Mouse (Mus musculus): ENCODE data around the gene Adipor2. TPM values are rescaled to one million over a fixed set of nuclear protein-coding genes. Genes with fewer than 3 reads are reported as not detected.

The Adipor2 gene
- total and polyA plus RNA-seq, 3 experiments: 57.0 to 63.6 (median 62.7) TPM

GRCm38 (mm10) chr6:119404854-119405253 lies 12.7 kb downstream of the Adipor2 start:
- H3K27ac ChIP-seq: no peak overlapping the region
- no peak overlapping the region for H3K9ac ChIP-seq (ENCODE audit: low read depth, low read length)
- H3K36me3 ChIP-seq (ENCODE audit: control insufficient read depth, insufficient read depth, low read length): peaks cover 14% of the 10 kb centered on the region
- 93% methylated on average over 4 of the region's 4 CpGs for WGBS
- DNase-seq: no peak
- no peak overlapping the region for H3K4me3 ChIP-seq
- TF ChIP-seq POLR2A (IDR thresholded peaks at IDR 0.05; ENCODE audit: insufficient read depth, low read depth, low read length) (no peak), CTCF (IDR thresholded peaks at IDR 0.05) (no peak), EP300 (IDR thresholded peaks at IDR 0.05; ENCODE audit: insufficient read depth, low read depth, low read length) (no peak)
- intact Hi-C loops (cut with DNase I): no loop called here
- no peaks in the 10 kb centered on the region for H3K27me3 ChIP-seq (ENCODE audit: control insufficient read depth, insufficient read depth, low read length)
- H3K4me1 ChIP-seq (ENCODE audit: control insufficient read depth, insufficient read depth, low read length): peaks cover 7% of the 10 kb centered on the region
- no peaks in the 10 kb centered on the region; the same call in 1 of the 2 replicates for H3K79me2 ChIP-seq (replicated peaks; ENCODE audit: control insufficient read depth, insufficient read depth, low read length)

- 80% methylated on average over 3 of the region's 3 CpGs for WGBS
- Histone ChIP-seq H3K4me1 (ENCODE audit: control insufficient read depth, insufficient read depth, low read length) (peaks cover 4% of the 10 kb centered on the region), H3K79me2 (replicated peaks; ENCODE audit: control insufficient read depth, insufficient read depth, low read length) (no peaks in the 10 kb centered on the region; the same call in 1 of the 2 replicates), H3K27me3 (ENCODE audit: control insufficient read depth, insufficient read depth, low read length) (no peaks in the 10 kb centered on the region), H3K4me3 (no peak overlapping the region), H3K36me3 (ENCODE audit: control insufficient read depth, insufficient read depth, low read length) (peaks cover 8% of the 10 kb centered on the region), H3K9ac (ENCODE audit: low read depth, low read length) (no peak overlapping the region), H3K27ac (no peak overlapping the region)
- no peak for DNase-seq
- no peak for TF ChIP-seq EP300 (IDR thresholded peaks at IDR 0.05; ENCODE audit: insufficient read depth, low read depth, low read length)
- TF ChIP-seq CTCF (IDR thresholded peaks at IDR 0.05): no peak
- TF ChIP-seq POLR2A (IDR thresholded peaks at IDR 0.05; ENCODE audit: insufficient read depth, low read depth, low read length): no peak
- intact Hi-C loops (cut with DNase I): no loop called here
These were observed 14.5 kb downstream of the Adipor2 start for GRCm38 (mm10) chr6:119402976-119403375.

GRCm38 (mm10) chr6:119401545-119402304 lies 15.8 kb downstream of the Adipor2 start:
- no peak overlapping the region for H3K9ac ChIP-seq (ENCODE audit: low read depth, low read length)
- intact Hi-C loops (cut with DNase I): no loop called here
- no peak overlapping the region for H3K4me3 ChIP-seq
- peaks cover 9% of the 10 kb centered on the region for H3K36me3 ChIP-seq (ENCODE audit: control insufficient read depth, insufficient read depth, low read length)
- TF ChIP-seq CTCF (IDR thresholded peaks at IDR 0.05): no peak
- no peaks in the 10 kb centered on the region for H3K27me3 ChIP-seq (ENCODE audit: control insufficient read depth, insufficient read depth, low read length)
- peak overlapping the region; percentile 19; the same call in 1 of the 2 replicates for H3K27ac ChIP-seq
- H3K4me1 ChIP-seq (ENCODE audit: control insufficient read depth, insufficient read depth, low read length): peaks cover 4% of the 10 kb centered on the region
- H3K79me2 ChIP-seq (replicated peaks; ENCODE audit: control insufficient read depth, insufficient read depth, low read length): no peaks in the 10 kb centered on the region; the same call in 1 of the 2 replicates
- 47% methylated on average over 8 of the region's 8 CpGs for WGBS
- DNase-seq: no peak

GRCm38 (mm10) chr6:119400649-119401048 lies 16.9 kb downstream of the Adipor2 start:
- no peak for DNase-seq
- Histone ChIP-seq H3K36me3 (ENCODE audit: control insufficient read depth, insufficient read depth, low read length) (peaks cover 12% of the 10 kb centered on the region), H3K4me1 (ENCODE audit: control insufficient read depth, insufficient read depth, low read length) (peaks cover 11% of the 10 kb centered on the region), H3K27ac (no peak overlapping the region), H3K27me3 (ENCODE audit: control insufficient read depth, insufficient read depth, low read length) (no peaks in the 10 kb centered on the region), H3K4me3 (no peak overlapping the region), H3K9ac (ENCODE audit: low read depth, low read length) (no peak overlapping the region), H3K79me2 (replicated peaks; ENCODE audit: control insufficient read depth, insufficient read depth, low read length) (no peaks in the 10 kb centered on the region; the same call in 1 of the 2 replicates)
- WGBS: 73% methylated on average over 3 of the region's 3 CpGs
- intact Hi-C loops (cut with DNase I): no loop called here
- TF ChIP-seq POLR2A (IDR thresholded peaks at IDR 0.05; ENCODE audit: insufficient read depth, low read depth, low read length) (no peak), CTCF (IDR thresholded peaks at IDR 0.05) (no peak), EP300 (IDR thresholded peaks at IDR 0.05; ENCODE audit: insufficient read depth, low read depth, low read length) (no peak)

- TF ChIP-seq CTCF (IDR thresholded peaks at IDR 0.05) (no peak), POLR2A (IDR thresholded peaks at IDR 0.05; ENCODE audit: insufficient read depth, low read depth, low read length) (no peak), EP300 (IDR thresholded peaks at IDR 0.05; ENCODE audit: insufficient read depth, low read depth, low read length) (no peak)
- WGBS: 93% methylated on average over 3 of the region's 3 CpGs
- H3K27me3 ChIP-seq (ENCODE audit: control insufficient read depth, insufficient read depth, low read length): no peaks in the 10 kb centered on the region
- H3K27ac ChIP-seq: no peak overlapping the region
- intact Hi-C loops (cut with DNase I): no loop called here
- no peaks in the 10 kb centered on the region; the same call in 1 of the 2 replicates for H3K79me2 ChIP-seq (replicated peaks; ENCODE audit: control insufficient read depth, insufficient read depth, low read length)
- no peak overlapping the region for H3K4me3 ChIP-seq
- peaks cover 12% of the 10 kb centered on the region for H3K36me3 ChIP-seq (ENCODE audit: control insufficient read depth, insufficient read depth, low read length)
- no peak for DNase-seq
- peaks cover 12% of the 10 kb centered on the region for H3K4me1 ChIP-seq (ENCODE audit: control insufficient read depth, insufficient read depth, low read length)
- H3K9ac ChIP-seq (ENCODE audit: low read depth, low read length): no peak overlapping the region
These were observed 18.1 kb downstream of the Adipor2 start for GRCm38 (mm10) chr6:119399371-119399770.

- H3K4me3 ChIP-seq: no peak overlapping the region
- H3K27me3 ChIP-seq (ENCODE audit: control insufficient read depth, insufficient read depth, low read length): no peaks in the 10 kb centered on the region
- intact Hi-C loops (cut with DNase I): no loop called here
- no peaks in the 10 kb centered on the region for H3K79me2 ChIP-seq (replicated peaks; ENCODE audit: control insufficient read depth, insufficient read depth, low read length)
- H3K27ac ChIP-seq: peak overlapping the region; percentile 69
- TF ChIP-seq CTCF (IDR thresholded peaks at IDR 0.05) (peak; percentile 29), POLR2A (IDR thresholded peaks at IDR 0.05; ENCODE audit: insufficient read depth, low read depth, low read length) (no peak), EP300 (IDR thresholded peaks at IDR 0.05; ENCODE audit: insufficient read depth, low read depth, low read length) (peak; percentile 85; the same call in 1 of the 2 replicates)
- H3K9ac ChIP-seq (ENCODE audit: low read depth, low read length): no peak overlapping the region
- peaks cover 10% of the 10 kb centered on the region for H3K36me3 ChIP-seq (ENCODE audit: control insufficient read depth, insufficient read depth, low read length)
- peak; percentile 71 to 89 for DNase-seq
- H3K4me1 ChIP-seq (ENCODE audit: control insufficient read depth, insufficient read depth, low read length): peaks cover 8% of the 10 kb centered on the region
- 5% methylated on average over 5 of the region's 5 CpGs for WGBS
These were observed 21.2 kb downstream of the Adipor2 start for GRCm38 (mm10) chr6:119396309-119396634.

All from heart, adult 2 months (tissue).